Mouse (Mus musculus): ENCODE data around the gene Mink1. TPM values are rescaled to one million over a fixed set of nuclear protein-coding genes. Genes with fewer than 3 reads are reported as not detected.

The Mink1 gene
- polyA plus RNA-seq, 1 experiment from 2014 or later: 8.5 TPM

DNA sequence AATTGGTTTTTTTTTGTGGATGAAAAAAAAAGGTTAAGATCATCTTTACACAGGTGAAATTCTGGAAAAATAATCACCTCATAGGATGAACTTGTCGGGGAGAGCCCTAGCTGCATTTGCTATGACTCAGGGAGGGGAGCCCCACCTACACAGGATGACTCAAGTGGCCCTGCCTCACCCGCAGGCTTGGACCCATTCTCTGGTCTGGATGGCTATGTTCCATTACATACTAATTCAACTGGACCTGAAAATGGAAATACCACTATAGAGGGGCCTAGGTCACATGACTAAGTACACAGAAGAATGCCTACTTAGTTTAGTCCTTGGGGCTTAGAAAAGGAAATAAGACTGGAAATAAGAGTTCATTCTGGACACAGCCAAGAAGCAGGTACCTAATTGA lies 88.7 kb downstream of the Mink1 start:
- no peaks in the 10 kb centered on the region; the same call in none of the 2 replicates for H3K4me1 ChIP-seq (replicated peaks; ENCODE audit: control insufficient read depth, insufficient read depth)
- TF ChIP-seq CTCF (IDR thresholded peaks at IDR 0.05; ENCODE audit: low read depth): no peak
- TF ChIP-seq EP300 (optimal IDR thresholded peaks at IDR 0.05): no peak
- H3K36me3 ChIP-seq (ENCODE audit: control insufficient read depth, insufficient read depth, low read length): peaks cover 14% of the 10 kb centered on the region
- peak overlapping the region; percentile 90 for H3K4me2 ChIP-seq (replicated peaks; ENCODE audit: low read depth)
- peak overlapping the region; percentile 67 for H3K27ac ChIP-seq (replicated peaks)
- H3K27me3 ChIP-seq (ENCODE audit: control insufficient read depth, insufficient read depth, low read length): no peaks in the 10 kb centered on the region
- peak overlapping the region; percentile 13; the same call in 1 of the 2 replicates for H3K4me3 ChIP-seq (ENCODE audit: low read depth, low read length)
- H3K9ac ChIP-seq (ENCODE audit: low read length): no peak overlapping the region; the same call in 1 of the 2 replicates
- WGBS: 22% methylated on average over 2 of the region's 2 CpGs
- DNase-seq (ENCODE audit: low spot score) (peak; percentile 62), ATAC-seq (ENCODE audit: low FRiP score, low TSS enrichment) (no peak)
- no peaks in the 10 kb centered on the region for H3K9me3 ChIP-seq (ENCODE audit: control insufficient read depth, low read length)

DNA sequence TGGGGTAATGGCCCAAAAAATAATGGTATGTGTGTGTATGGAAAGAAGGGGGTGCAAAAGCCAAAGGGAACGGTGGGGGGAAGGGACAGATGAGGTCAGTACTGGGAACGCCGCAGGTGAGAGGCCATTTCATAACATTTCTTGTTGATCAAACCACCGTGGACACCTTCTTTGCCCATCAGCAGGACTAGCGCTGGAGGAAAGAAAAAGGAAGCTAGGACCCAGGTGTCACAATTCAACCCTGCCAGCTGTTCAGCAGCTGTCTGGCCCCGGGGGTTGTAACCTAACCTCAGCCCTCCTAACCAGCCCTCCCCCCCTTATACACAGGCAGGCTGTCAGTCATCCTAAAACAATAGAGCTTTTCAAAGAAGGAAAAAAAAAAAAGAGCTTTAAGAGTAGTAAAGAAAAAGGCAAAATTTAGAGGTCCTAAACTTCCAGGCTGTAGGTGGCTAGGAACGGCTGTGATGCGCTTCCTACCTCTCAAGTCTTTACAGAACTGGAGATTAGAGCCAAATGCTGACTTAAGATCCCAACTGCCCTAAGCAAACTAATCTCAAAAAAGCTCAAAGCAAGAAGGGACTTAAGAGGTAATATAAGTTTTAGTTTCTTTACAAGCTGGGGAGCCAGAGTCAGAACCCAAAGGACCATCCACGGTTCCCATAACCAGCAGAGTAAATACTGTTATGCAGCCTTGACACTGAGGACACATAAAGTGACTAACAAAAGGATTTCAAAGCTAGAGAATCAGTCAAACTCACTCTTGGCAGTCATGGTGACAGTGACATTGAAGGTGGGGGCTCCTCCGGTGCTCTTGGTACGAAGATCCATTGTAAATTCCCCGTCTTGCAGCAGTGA lies 89.6 kb downstream of the Mink1 start:
- DNase-seq (ENCODE audit: low spot score) (no peak), ATAC-seq (ENCODE audit: low FRiP score, low TSS enrichment) (no peak)
- TF ChIP-seq CTCF (IDR thresholded peaks at IDR 0.05; ENCODE audit: low read depth) (no peak), EP300 (optimal IDR thresholded peaks at IDR 0.05) (no peak)
- 37% methylated on average over 12 of the region's 12 CpGs for WGBS
- Histone ChIP-seq H3K9ac (ENCODE audit: low read length) (peak overlapping the region; percentile 99; the same call in 1 of the 2 replicates), H3K4me2 (replicated peaks; ENCODE audit: low read depth) (peak overlapping the region; percentile 90), H3K9me3 (ENCODE audit: control insufficient read depth, low read length) (no peaks in the 10 kb centered on the region), H3K27ac (replicated peaks) (peak overlapping the region; percentile 67), H3K4me1 (replicated peaks; ENCODE audit: control insufficient read depth, insufficient read depth) (peaks cover 5% of the 10 kb centered on the region), H3K4me3 (ENCODE audit: low read depth, low read length) (peak overlapping the region; percentile 100), H3K36me3 (ENCODE audit: control insufficient read depth, insufficient read depth, low read length) (peaks cover 14% of the 10 kb centered on the region), H3K27me3 (ENCODE audit: control insufficient read depth, insufficient read depth, low read length) (no peaks in the 10 kb centered on the region)

DNA sequence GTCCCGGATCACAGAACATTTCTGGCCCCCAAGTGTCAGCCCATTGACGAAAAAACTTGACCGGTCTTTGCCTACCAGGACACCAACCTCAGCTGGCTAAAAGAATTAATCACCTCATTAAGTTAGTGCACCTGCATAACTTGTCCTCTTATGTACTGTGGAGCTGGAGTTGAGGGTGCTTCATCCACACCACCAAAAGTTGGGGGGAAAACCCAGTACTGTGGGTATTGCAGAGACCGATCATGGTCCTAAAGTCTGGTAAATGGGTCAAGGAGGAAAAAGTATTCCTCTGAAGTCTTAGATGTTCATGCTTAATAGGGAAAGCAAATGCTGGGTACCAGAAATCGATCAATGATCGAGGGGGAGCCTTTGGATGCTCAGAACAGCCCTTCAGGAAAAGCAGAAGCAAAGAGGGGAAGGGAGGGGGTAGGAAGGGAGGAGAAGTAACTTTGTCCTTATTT lies 90.2 kb downstream of the Mink1 start:
- Histone ChIP-seq H3K27ac (replicated peaks) (peak overlapping the region; percentile 100), H3K4me1 (replicated peaks; ENCODE audit: control insufficient read depth, insufficient read depth) (peaks cover 5% of the 10 kb centered on the region)
- ATAC-seq (ENCODE audit: low FRiP score, low TSS enrichment): no peak

GRCm38 (mm10) chr11:70653345-70654197 lies 90.9 kb downstream of the Mink1 start:
- peak; percentile 21 for TF ChIP-seq EP300 (optimal IDR thresholded peaks at IDR 0.05)
- TF ChIP-seq CTCF (IDR thresholded peaks at IDR 0.05; ENCODE audit: low read depth): no peak; the same call in 1 of the 2 replicates
- DNase-seq (ENCODE audit: low spot score) (peak; percentile 83), ATAC-seq (ENCODE audit: low FRiP score, low TSS enrichment) (peak; percentile 51)
- Histone ChIP-seq H3K4me2 (replicated peaks; ENCODE audit: low read depth) (peak overlapping the region; percentile 90), H3K9me3 (ENCODE audit: control insufficient read depth, low read length) (no peaks in the 10 kb centered on the region), H3K4me3 (ENCODE audit: low read depth, low read length) (peak overlapping the region; percentile 100), H3K36me3 (ENCODE audit: control insufficient read depth, insufficient read depth, low read length) (peaks cover 14% of the 10 kb centered on the region), H3K4me1 (replicated peaks; ENCODE audit: control insufficient read depth, insufficient read depth) (peaks cover 5% of the 10 kb centered on the region; the same call in 1 of the 2 replicates), H3K27me3 (ENCODE audit: control insufficient read depth, insufficient read depth, low read length) (no peaks in the 10 kb centered on the region), H3K9ac (ENCODE audit: low read length) (peak overlapping the region; percentile 99), H3K27ac (replicated peaks) (peak overlapping the region; percentile 100)
- WGBS: under 1% methylated on average over 45 of the region's 63 CpGs

More for the DNA sequence above, 90.2 kb downstream of the Mink1 start:
- 23% methylated on average over 6 of the region's 6 CpGs for WGBS
- no peak for DNase-seq (ENCODE audit: low spot score)
- peak overlapping the region; percentile 100 for H3K4me3 ChIP-seq (ENCODE audit: low read depth, low read length)
- peaks cover 14% of the 10 kb centered on the region for H3K36me3 ChIP-seq (ENCODE audit: control insufficient read depth, insufficient read depth, low read length)
- H3K4me2 ChIP-seq (replicated peaks; ENCODE audit: low read depth): peak overlapping the region; percentile 90
- TF ChIP-seq EP300 (optimal IDR thresholded peaks at IDR 0.05): no peak
- TF ChIP-seq CTCF (IDR thresholded peaks at IDR 0.05; ENCODE audit: low read depth): no peak
- H3K9me3 ChIP-seq (ENCODE audit: control insufficient read depth, low read length): no peaks in the 10 kb centered on the region
- H3K27me3 ChIP-seq (ENCODE audit: control insufficient read depth, insufficient read depth, low read length): no peaks in the 10 kb centered on the region
- H3K9ac ChIP-seq (ENCODE audit: low read length): peak overlapping the region; percentile 99

DNA sequence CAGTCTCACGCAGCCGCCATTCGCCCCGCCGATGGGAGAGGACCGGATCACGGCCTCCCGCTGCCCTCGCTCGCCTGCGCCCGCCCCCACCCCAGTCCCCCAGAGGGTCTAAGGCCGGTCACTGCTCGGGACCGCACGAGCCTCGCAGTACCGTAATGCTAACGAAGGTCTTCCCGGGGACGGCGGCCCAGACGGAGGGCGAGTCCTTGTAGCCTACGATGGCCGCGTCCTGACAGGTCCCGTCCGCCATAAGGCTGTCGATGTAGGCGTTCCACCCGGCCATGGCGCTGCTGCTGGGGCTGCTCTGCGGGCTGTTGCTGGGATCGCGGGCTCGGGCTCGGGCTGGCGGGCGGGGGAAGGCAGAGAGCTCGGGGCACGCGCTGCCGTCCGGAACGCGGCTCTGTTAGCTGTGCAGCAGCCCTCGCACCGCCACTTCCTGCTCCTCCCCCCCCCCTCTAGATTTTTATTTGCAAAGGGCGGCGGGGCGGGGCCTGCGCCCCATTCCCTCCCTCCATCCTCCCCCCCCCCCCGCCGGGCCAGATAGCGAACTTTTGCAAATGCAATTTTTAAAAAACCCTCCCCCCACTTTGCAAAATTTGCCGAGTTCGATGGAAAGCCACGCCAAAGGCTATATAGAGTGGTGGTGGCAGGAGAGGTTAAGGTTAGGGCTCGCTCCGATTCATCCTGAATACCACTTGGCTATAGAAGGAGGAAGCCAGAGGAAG lies 91.7 kb downstream of the Mink1 start, which contains the start of gene Pfn1:
Pfn1 (minus strand) TSS at position 447 of the 725 bp plus-strand sequence.
- Histone ChIP-seq H3K4me1 (replicated peaks; ENCODE audit: control insufficient read depth, insufficient read depth) (peaks cover 5% of the 10 kb centered on the region; the same call in 1 of the 2 replicates), H3K9ac (ENCODE audit: low read length) (peak within 1 kb of the TSS; percentile 99), H3K36me3 (ENCODE audit: control insufficient read depth, insufficient read depth, low read length) (peaks cover 10% of the 10 kb centered on the region), H3K4me3 (ENCODE audit: low read depth, low read length) (peak within 1 kb of the TSS; percentile 100), H3K9me3 (ENCODE audit: control insufficient read depth, low read length) (no peaks in the 10 kb centered on the region), H3K4me2 (replicated peaks; ENCODE audit: low read depth) (peak within 1 kb of the TSS; percentile 90), H3K27ac (replicated peaks) (peak within 1 kb of the TSS; percentile 100), H3K27me3 (ENCODE audit: control insufficient read depth, insufficient read depth, low read length) (no peaks in the 10 kb centered on the region)
- TF ChIP-seq EP300 (optimal IDR thresholded peaks at IDR 0.05): no peak
- TF ChIP-seq CTCF (IDR thresholded peaks at IDR 0.05; ENCODE audit: low read depth): no peak; the same call in 1 of the 2 replicates
- ATAC-seq (ENCODE audit: low FRiP score, low TSS enrichment) (peak; percentile 53), DNase-seq (ENCODE audit: low spot score) (peak; percentile 90)
- WGBS: under 1% methylated on average over 44 of the region's 61 CpGs
